Mouse (Mus musculus) gastrocnemius, postnatal 4 days (tissue): ENCODE results near the gene Slc6a8. TPM values are rescaled to one million over a fixed set of nuclear protein-coding genes. Genes with fewer than 3 reads are reported as not detected.

Experiments used
- DNase-seq, 2 experiments: peaks; one replicate each; pipeline ENCODE4 v3.0.0; 2021 to 2022; ENCODE audit warnings: low spot score in 2 of 2, mixed read lengths in 2 of 2
- long read RNA-seq, 2 experiments: library from polyadenylated mRNA; stranded (forward); transcript quantifications; one replicate each; pipeline ENCODE4 v2.0.0; 2021
- total RNA-seq, 2 experiments: library from RNA; stranded (reverse); gene quantifications; 2 replicates each; pipeline ENCODE4 v1.2.3; 2021

The Slc6a8 gene
- 10 to 100 TPM; 58.9 to 66.2 TPM for total RNA-seq
- long read RNA-seq, experiment 1, transcript Slc6a8-203 (13 exons, 3,314 nt) = major isoform, 11 of 16 reads
- long read RNA-seq, experiment 1, partial matches to known transcripts = 2 of 16 reads
- long read RNA-seq, experiment 1, other reads (novel, unspliced or antisense) = 2 of 16 reads
- long read RNA-seq, experiment 2, transcript Slc6a8-203 (13 exons, 3,314 nt) = major isoform, 12 of 17 reads
- long read RNA-seq, experiment 2, partial matches to known transcripts = 1 of 17 reads
- long read RNA-seq, experiment 2, other reads (novel, unspliced or antisense) = 4 of 17 reads

DNA sequence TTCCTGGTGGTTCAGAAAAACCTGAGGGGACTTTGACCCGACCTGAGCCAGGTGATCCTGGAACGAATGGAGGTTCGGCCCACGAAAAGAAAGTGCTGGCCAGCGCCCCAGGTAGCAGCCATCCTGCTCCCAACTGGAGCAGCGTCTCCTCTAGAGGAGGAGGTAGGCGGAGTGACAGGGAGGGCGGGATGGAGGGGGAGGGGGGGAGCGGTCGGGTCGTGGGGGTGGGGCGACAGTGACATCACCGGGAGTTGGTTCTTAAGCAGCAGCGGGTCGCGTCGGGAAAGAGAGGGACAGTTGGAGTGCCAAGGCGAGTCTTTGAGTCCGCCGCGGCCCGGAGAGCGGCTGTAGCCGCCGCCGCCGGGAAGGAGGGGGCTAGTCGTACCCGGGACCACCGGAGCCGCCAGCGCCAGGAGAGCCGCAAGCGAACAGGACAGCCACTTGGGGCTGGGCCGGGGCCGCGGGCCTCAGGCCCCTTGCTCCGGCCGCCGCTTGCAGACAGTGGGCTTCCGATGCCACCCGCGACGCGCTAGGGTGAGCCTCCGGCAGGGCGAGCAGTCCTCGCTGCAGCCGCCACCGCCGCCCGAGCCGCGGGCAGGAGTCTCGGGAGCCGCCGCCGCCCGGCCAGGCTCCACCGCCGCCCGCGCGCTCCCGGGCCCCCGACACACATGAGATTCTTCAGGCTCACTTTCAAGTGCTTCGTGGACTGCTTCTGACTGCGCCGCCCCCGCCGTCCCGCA is at the start of gene Slc6a8:
Gene Slc6a8 (plus strand): TSS at position 272 of the 740 bp plus-strand sequence.
- peak; percentile 48 to 67 for DNase-seq

DNA sequence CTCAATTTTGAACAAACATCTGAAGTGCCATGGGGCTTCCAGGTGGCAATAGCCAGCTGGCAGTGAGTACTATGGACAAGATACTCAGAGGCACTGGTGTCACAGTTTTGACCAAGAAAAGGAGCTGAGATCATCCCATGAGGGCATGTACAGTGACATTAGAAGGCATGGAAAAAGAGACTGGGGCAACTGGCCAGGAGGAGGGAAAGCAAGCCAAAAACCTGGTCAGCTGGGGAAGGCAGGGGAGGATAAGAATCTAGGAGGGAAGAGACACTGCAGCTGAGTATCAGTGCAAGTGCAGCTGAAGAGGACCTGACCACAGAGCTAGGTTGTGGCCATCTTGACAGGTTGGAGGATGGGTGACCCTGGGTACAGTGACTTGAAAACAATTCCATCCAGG is 46.0 kb upstream of the Slc6a8 start:
- no peak for DNase-seq

DNA sequence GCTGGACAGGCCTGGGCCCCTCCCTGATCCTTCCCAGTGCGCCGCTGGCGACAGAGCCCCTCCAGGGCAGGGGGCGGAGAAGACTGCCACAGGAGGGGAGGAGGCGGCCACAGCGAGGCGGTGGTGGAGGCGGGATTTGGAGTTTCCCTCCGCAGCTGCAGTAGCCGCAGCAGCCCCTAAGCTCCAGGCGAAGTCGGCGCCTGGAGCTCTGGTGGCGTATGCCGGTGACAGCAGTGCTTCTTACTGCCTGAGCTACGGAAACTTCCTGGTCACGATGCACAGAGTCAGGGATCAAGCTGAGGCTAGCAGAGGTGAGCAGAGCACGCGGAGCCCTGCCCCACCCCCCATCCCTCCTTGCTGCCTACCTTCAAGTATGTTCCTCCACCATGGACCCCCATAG is 37.5 kb upstream of the Slc6a8 start:
- no peak for DNase-seq

DNA sequence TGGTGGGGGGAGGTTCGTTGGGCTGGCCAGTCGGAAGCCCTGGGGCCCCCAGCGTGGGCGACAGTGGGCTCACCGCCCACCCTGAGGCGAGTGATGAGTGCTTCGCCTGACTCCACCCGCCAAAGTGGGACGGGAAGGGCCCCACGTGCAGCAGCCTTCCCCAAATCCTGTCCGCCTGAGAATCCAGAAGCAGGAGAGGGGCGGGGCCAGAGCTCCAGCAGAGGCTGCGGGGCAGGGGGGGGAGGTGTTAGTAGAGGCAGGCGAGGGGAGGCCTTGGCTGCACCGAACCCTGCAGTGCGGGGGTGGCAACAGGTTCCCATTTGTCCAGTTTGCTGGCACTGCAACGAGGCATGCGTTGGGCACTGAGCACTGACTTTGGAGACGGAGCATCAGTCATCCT is 35.5 kb upstream of the Slc6a8 start:
- no peak for DNase-seq

DNA sequence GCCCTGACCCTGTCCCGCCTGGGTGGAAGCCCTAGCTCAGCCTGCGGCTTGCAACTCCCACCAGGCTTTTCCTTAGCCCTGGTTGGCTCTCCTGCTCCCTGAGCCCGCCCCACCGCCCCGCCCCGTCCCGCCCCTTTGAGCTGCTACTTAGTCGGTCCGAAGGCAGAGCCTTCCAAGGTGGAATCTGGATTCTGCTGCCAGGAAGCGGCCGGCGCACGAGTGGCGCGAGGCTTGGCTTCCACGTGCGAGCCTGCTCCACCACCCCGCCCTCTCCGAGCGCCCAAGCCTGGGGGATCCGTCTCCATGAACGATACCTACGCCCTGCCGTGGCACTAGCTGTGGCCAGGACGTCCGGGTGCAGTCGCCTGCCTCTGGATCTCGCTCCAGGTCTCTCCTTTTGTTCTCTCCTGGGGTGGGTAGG is 33.7 kb upstream of the Slc6a8 start, which contains the start of gene Dusp9:
Gene Dusp9 (plus strand): TSS at position 165 of the 421 bp plus-strand sequence.
- peak in 1 of 2 experiments; percentile 20 for DNase-seq

DNA sequence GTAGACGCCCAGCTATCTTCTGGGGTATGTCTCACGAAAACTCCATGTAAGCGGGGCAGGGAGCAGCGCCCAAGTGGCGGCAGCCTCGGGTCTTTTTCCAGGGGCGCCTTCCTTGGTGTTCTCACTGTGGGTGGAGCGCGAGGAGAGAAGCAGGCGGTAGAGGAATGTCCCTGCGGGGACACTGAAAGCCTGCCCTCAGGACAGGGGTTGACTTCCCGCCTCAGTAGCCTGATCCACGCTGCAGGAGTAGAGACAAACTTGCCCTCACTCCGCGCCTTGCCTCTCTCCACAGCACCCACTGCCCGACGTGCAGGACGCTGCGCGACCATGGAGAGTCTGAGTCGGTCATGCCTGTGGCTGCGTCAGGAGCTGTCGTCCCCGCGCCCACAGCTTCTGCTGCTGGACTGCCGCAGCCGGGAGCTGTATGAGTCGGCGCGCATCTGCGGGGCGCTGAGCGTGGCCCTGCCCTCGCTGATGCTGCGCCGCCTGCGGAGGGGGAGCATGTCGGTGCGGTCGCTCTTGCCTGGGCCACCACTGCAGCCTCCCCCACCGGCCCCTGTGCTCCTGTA is 33.0 kb upstream of the Slc6a8 start:
- no peak for DNase-seq

DNA sequence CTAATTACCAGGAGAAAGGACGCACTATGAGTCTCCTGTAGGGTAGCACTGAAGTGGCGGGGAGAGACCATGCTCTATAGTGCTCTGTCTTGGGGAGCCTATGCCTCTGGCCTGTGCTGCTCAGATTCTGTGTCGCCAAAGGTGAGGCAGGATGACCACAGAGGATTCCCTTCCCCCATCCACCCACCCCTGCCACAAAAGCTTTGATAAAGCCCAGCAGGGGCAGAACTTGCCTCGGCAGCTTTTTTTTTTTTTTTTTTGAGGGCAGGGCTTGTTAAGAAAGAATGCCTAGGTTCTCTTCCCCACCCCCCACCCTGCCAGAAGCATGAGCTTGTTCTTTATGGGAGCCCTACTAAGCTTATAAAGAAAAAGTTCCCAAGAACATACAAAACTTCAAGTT is 27.8 kb upstream of the Slc6a8 start:
- DNase-seq = no peak

DNA sequence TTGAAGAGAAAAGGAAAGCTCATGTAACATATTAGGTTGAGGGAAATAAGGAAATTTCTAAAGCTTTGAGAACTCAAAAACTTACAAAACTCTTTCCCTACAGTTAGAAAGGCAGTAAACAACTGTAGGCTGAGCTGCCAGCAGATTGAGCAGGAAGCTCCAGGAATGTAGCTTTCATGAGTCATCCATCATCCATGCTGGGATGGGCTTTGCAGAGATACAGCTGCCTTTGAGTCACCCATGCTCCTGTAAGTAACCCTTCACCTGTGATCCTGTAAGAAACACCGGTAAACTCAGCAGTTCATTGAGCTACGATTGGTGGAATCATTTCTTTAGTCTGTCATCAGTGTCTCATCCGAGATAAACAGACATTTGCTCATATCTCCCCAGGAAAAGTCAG is 22.1 kb upstream of the Slc6a8 start:
- DNase-seq = no peak

DNA sequence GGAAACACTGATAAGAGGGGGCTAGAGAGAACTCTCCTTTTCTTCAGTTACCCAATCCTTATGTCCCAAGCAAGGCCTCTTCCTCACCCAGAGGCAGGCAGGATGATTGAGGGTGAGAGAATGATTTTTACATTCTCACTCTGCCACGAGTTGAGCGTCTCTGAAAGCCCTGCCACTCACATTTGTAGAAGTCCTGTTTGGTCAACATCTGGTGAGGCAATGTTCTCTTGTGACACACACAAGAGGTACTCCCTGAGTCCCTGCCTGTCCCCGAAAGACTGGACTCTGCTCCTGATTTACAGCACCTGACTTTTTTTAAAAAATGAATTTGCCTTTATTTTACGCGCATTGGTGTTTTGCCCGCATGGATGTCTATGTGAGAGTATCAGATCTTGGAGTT is 19.6 kb upstream of the Slc6a8 start:
- DNase-seq = no peak

DNA sequence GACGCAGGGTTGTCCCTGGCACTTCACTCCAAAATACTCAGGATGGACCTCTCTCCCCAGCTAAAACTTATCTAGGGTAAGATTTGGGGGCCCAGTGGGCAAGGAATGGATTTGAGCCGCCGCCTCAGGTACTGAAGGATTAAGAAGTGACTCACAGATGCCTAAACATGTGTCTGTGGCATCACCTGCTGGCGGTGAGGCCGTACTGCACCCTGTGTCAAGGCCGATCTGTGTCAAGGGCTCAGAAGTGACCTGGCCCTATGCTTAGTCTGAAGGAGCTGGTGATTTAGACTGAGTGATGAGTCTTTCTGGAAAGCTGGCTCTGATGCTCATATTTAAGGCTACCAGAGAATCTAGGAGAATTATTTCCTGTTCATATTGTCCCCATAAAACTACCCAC is 18.8 kb upstream of the Slc6a8 start:
- peak in 1 of 2 experiments; percentile 51 for DNase-seq

DNA sequence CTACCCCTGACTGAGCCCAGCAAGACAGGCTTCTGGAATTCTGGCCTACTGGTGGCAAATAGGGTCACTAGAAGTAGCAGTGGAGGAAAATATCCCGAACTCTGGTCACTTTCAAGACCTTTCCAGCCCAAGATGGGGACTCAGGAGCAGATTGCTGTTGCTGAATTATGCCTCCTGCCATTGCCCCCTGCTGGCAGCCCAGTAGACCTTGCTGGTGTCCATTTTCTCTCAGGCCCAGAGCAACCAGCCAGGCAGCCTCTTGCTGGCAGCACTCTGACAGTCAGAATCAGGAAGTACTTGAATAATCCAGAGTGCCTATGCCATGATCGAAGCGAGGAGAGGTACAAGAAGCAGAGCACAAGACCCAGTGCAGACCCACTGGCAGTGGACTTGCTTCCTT is 17.4 kb upstream of the Slc6a8 start:
- no peak for DNase-seq

DNA sequence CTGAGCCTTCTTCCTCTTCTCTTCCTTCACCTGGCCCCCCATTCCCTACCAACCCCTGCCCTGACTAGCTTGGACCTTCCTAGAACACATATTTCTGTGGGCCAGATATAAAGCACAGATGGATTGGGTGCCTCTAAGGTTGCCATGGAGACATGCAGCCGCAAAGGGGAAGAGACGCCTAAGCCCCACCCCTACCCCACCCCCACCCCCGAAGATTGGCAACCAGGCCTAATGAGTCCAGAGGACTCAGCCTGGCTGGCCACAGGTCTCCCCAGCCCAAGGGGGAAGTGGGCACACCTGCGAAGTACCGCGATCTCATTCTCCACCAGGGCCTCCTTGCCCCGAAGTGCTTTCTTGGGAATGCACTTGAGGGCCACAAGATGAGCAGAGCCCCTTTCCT is 14.6 kb upstream of the Slc6a8 start:
- DNase-seq = no peak

DNA sequence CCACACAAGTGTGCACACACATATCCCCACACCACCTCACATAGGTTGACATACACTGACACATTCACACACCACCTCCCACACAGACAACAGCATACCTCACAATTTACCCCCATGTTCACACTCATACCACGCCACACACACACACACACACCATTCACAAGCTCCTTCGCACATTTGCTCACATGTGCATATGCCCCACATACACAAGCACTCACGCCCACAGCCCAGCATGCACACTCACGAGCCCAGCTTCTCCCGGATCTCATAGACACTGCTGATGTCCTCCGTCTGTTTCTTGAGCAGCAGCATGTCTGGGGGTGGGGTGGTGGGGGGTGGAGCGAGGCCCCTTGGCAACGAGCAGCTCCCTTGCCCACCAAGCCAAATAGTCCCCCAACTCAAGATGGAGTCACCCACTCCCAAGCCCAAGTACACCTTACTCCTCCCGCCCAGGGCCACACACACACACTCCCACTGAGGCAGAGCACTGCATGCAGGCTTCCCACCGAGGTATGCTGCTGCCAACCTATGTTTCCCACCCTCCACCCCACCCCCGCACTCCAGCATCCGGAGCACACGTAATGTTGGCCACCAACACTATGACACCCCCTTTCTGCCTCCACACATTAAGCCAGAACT is 13.9 kb upstream of the Slc6a8 start:
- no peak for DNase-seq

DNA sequence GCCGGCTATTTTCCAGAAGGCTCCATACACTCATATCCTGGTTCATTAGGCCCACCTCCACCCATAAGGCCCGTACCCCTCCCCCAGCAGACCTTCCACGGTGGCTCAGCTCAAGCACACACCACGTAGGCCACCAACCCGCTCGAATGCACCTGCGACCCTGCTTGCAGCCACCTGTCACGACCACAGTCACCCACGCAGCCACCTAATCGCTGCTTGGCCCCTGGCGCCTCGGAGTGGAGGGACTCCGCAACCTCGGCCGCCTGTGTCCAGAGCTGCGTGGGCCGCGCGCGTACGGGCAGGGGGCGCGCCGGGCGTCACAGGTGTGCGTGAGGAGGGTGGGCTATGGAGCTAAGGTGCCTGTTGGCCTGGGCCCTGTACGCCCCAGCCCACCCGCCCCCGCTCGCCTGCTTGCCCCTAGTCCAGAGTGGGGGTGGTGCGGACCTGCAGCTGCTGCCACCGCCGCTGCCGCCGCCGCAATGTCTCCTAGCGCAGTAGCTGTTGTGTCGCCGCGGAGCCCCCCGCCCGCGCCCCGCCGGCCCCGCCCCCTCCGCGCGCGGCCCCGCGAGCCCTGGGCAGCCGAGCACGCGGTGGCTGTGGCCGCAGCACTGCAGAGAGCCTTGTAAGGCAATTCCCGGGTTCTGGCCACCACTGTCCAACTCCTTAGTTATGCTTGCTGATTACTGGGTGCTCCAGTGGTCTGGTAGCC is 13.2 kb upstream of the Slc6a8 start, which contains the start of gene Pnck:
Gene Pnck (minus strand): TSS at position 543 of the 709 bp plus-strand sequence.
- no peak for DNase-seq

DNA sequence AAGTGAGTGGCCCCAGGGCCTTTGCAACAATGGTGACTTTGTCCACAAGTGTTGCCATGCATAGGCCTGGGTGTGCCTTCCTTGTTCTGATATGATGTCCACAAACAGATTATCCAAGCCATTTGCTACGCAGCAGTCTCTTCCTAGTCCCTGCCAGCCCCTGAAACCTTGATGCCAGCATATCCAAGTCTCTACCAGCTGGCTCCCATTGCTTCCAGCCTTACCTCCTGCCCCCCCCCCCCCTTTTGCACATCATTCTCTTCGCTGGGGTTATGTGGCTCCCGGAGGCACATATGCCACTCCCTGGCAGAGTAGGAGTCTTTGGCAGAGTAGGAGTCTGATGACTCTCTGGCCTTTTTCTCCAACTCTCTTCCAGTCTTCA is 12.7 kb upstream of the Slc6a8 start:
- DNase-seq = no peak

DNA sequence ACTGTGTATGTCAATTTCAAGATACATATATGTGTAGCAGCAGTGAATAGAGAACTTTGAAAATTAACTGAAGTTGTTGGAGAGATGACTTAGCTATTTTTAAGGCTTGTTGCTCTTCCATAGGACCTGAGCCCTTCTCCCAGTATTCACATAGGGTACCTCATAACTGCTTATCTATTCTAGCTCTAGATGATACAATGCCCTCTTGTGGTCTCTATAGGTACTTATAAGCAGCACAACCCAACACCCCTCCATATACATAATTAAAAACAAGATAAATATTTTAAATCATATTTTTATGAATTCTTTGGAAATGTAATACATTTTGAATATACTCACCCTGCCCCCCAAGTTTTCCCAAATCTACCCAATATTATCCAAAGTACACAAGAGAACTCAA is 9.8 kb upstream of the Slc6a8 start:
- no peak for DNase-seq

DNA sequence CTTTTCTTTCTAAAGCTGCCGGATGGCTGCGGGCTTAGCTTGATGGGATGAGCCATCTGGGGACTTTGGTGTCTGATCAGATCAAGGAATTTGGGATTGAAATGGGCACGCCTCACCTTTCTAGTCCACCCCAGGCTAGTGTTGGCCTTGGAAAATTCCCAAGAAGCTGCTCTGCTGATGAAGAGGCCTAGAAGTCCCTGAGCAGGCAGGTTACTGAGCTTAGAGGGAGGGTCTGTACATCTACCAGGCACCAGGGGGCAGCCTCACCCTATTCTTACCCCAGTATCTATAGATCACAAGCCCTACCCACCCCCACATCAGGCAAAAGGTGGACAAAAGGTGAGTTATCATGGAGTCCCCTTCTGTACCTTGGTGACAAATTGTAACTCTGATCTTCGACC is 919 bp upstream of the Slc6a8 start:
- peak in 1 of 2 experiments; percentile 29 for DNase-seq

DNA sequence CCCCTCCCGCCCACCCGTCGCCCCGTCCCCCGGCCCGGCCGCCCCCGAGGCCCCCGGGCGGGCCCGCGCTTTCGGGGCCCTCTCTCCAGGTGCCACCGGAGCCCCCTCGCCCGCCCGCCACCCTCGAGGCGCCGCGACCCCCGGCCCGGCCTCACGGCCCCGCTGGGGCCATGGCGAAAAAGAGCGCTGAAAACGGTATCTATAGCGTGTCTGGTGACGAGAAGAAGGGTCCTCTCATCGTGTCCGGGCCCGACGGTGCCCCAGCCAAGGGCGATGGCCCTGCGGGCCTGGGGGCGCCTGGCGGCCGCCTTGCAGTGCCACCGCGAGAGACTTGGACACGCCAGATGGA is 643 bp downstream of the Slc6a8 start:
- no peak for DNase-seq

DNA sequence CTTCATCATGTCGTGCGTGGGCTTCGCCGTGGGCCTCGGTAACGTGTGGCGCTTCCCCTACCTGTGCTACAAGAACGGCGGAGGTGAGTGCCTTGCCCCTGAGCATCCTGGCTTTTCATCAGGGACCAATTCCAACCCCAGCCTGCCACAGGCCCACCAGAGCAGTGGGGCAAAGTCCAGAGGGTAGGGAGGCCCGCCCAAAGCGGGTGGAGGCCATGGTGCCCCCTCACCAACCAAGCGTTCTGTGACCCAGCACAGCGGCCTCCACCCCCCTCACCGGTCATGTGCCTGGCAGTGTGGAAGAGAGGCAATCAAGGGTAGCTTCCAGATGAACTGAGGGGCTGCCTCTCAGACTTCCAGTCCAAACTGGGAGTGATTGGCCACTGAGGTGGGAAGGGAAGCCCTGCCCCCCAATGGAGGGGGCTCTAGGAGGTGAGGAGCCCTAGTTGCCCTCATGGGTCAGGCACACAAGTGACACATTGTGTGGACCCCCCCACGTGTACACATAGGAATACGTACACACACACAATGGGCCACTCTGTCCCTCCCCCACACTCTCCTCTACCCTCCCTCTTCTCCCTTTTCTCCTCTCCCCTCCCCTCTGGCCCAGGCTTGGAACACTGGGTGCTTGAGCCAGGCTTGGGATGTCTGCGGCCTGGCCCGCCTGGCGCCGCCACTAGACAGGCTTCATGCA is 1.2 kb downstream of the Slc6a8 start:
- no peak for DNase-seq

DNA sequence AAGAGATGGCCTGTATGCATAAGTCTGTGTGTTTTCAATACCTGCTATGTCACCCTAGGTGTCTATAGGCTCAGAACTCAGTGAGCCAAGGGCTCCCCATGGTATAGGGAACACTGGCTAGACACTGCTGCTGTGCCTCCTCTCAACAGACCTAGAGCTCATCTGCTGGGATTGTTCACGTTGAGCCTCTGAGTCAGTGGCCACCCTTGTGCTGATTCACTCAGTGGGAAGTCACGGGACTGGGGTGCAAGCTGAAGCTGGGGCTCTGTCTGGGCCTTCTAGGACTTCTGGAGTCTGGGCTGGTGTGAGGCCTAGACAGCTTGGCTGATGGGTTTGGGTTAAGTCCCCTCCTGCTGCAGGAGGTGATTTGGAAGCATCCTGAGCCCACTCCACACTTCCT is 2.3 kb downstream of the Slc6a8 start:
- no peak for DNase-seq

DNA sequence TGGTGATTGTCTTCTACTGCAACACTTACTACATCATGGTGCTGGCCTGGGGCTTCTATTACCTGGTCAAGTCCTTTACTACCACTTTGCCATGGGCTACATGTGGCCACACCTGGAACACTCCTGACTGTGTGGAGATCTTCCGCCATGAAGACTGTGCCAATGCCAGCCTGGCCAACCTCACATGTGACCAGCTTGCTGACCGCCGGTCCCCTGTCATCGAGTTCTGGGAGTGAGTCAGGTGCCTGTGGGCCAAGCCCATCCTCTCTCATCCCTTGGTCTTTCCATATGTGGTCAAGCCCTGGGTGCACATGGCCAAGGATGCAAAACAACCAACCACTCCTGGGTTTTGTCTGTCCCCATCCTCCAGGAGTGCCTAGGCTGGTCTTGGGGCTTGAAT is 3.7 kb downstream of the Slc6a8 start:
- no peak for DNase-seq
